Comparison of ENCODE assay signal across 9 mouse cellular contexts in genomic region chr6:57822648-57823410, GRCm38 (mm10). TPM values are rescaled to one million over a fixed set of nuclear protein-coding genes. Genes with fewer than 3 reads are reported as not detected.
A peak's percentile ranks its signal among the peaks of the same experiment; 100 is the strongest.
DNase-seq lines count a peak whose midpoint lies in the region; ATAC-seq and TF ChIP-seq lines count a peak whose summit lies in the region.
"Had no signal": no experiment of that assay in that cellular context is flagged by ENCODE, and none has a peak within 500 bp of the region (broad histone marks: within the 10 kb centered on the region; RNA-seq: fewer than 3 reads in every experiment).

No protein-coding gene starts in this region.

- no peak overlapping the region for H3K27ac ChIP-seq in heart, embryonic 14.5 days (replicated peaks in 1 of 2; ENCODE audit: control insufficient read depth in 1 of 2, insufficient read depth in 1 of 2, low read depth in 2 of 2, low read length in 2 of 2)
- H3K27ac ChIP-seq in hindbrain, embryonic 16.5 days (ENCODE audit: low read depth, low read length) = no peak overlapping the region

- H3K36me3 ChIP-seq in heart, embryonic 14.5 days (ENCODE audit: control insufficient read depth, insufficient read depth, low read length) = no peaks in the 10 kb centered on the region
- no peaks in the 10 kb centered on the region for H3K36me3 ChIP-seq in hindbrain, embryonic 16.5 days (ENCODE audit: control insufficient read depth, insufficient read depth, low read length)
- no peaks in the 10 kb centered on the region for H3K36me3 ChIP-seq in myocyte (ENCODE audit: control insufficient read depth, insufficient read depth)

- no peaks in the 10 kb centered on the region for H3K9me3 ChIP-seq in heart, embryonic 14.5 days (ENCODE audit: control insufficient read depth, low read length)
- H3K9me3 ChIP-seq in hindbrain, embryonic 16.5 days (ENCODE audit: control insufficient read depth, low read length) = no peaks in the 10 kb centered on the region

- H3K27me3 ChIP-seq in heart, embryonic 14.5 days (ENCODE audit: control insufficient read depth, insufficient read depth, low read length) = no peaks in the 10 kb centered on the region
- no peaks in the 10 kb centered on the region for H3K27me3 ChIP-seq in hindbrain, embryonic 16.5 days (replicated peaks; ENCODE audit: control insufficient read depth, insufficient read depth, low read length)
- no peaks in the 10 kb centered on the region for H3K27me3 ChIP-seq in myocyte (ENCODE audit: control insufficient read depth, insufficient read depth, insufficient read length)

- H3K4me1 ChIP-seq in heart, embryonic 14.5 days (ENCODE audit: control insufficient read depth in 2 of 2, insufficient read depth in 2 of 2, low read length in 2 of 2) = peaks cover 0 to 12% of the 10 kb centered on the region in 2 experiments; a peak in 3 of 4 replicates
- peaks cover 10% of the 10 kb centered on the region for H3K4me1 ChIP-seq in hindbrain, embryonic 16.5 days (ENCODE audit: control insufficient read depth, insufficient read depth, low read depth, low read length)

- intact Hi-C loops in heart, postnatal 14 days (cut with DNase I) = loop anchor here (10.0 kb wide), 1 partner anchor 118 kb away; the partner anchor contains the start of gene Lancl2

- 68% methylated on average over 5 of the region's 5 CpGs for WGBS in heart, embryonic 14.5 days
- WGBS in hindbrain, embryonic 16.5 days = 60% methylated on average over 5 of the region's 5 CpGs

- no peak overlapping the region for H3K4me3 ChIP-seq in heart, embryonic 14.5 days (ENCODE audit: control insufficient read depth in 1 of 2, insufficient read depth in 1 of 2, low read depth in 1 of 2, low read length in 2 of 2)
- peak overlapping the region; percentile 69; the same call in 1 of the 2 replicates for H3K4me3 ChIP-seq in hindbrain, embryonic 16.5 days (ENCODE audit: low read length)
- peak overlapping the region; percentile 60 for H3K4me3 ChIP-seq in myocyte

- peaks cover 16% of the 10 kb centered on the region for H3K79me2 ChIP-seq in myocyte (ENCODE audit: control insufficient read depth, insufficient read depth)

- no peak for ATAC-seq in heart, embryonic 14.5 days (ENCODE audit: insufficient number of reproducible peaks, insufficient read depth, low FRiP score, low read depth)
- peak; percentile 65 for ATAC-seq in hindbrain, embryonic 16.5 days

- H3ac ChIP-seq in myocyte (ENCODE audit: control insufficient read depth, insufficient read length) = no peak overlapping the region

- no peak for TF ChIP-seq POLR2A in myocyte (IDR thresholded peaks at IDR 0.05; ENCODE audit: insufficient read length, low read depth)

- no peak for DNase-seq in heart, postnatal 14 days
- DNase-seq in embryo, embryonic 11 days = peak; percentile 82
- DNase-seq in right cerebral cortex, postnatal 10 days (ENCODE audit: low spot score in 2 of 2) = no peak
- DNase-seq in gastrocnemius, postnatal 4 days (ENCODE audit: low spot score in 2 of 2) = no peak
- DNase-seq in lung, postnatal 25 days (ENCODE audit: low spot score) = no peak

- peak overlapping the region; percentile 44 for H3K4me2 ChIP-seq in heart, embryonic 14.5 days (ENCODE audit: low read length)
- H3K4me2 ChIP-seq in hindbrain, embryonic 16.5 days (ENCODE audit: low read length) = peak overlapping the region; percentile 64
- peak overlapping the region; percentile 73 for H3K4me2 ChIP-seq in myocyte (ENCODE audit: low read depth)

- peak overlapping the region; percentile 25; the same call in 1 of the 2 replicates for H3K9ac ChIP-seq in heart, embryonic 14.5 days (ENCODE audit: low read length)
- H3K9ac ChIP-seq in hindbrain, embryonic 16.5 days (ENCODE audit: low read depth, low read length) = no peak overlapping the region

TF ChIP-seq in myocyte, 11 proteins besides CTCF, POLR2A, EP300 and RAD21:
- TF ChIP-seq POLR2AphosphoS2 (IDR thresholded peaks at IDR 0.05; ENCODE audit: insufficient read length, low read depth) = no peak
- no peak for TF ChIP-seq MAX (IDR thresholded peaks at IDR 0.05; ENCODE audit: low read depth)
- no peak for TF ChIP-seq MYOG (IDR thresholded peaks at IDR 0.05; ENCODE audit: control insufficient read depth in 1 of 3, insufficient read depth in 1 of 3, insufficient read length in 2 of 3, low read depth in 2 of 3)
- TF ChIP-seq TCF3 (IDR thresholded peaks at IDR 0.05; ENCODE audit: insufficient read length, low read depth) = no peak
- TF ChIP-seq USF1 (IDR thresholded peaks at IDR 0.05; ENCODE audit: low read depth) = no peak
- TF ChIP-seq SRF (IDR thresholded peaks at IDR 0.05; ENCODE audit: control insufficient read depth, insufficient read length, low read depth) = no peak
- no peak for TF ChIP-seq MYOD1 (IDR thresholded peaks at IDR 0.05; ENCODE audit: control insufficient read depth in 1 of 3, insufficient read length in 2 of 3, low read depth in 2 of 3)
- no peak for TF ChIP-seq TCF12 (IDR thresholded peaks at IDR 0.05; ENCODE audit: insufficient read depth, poor library complexity, severe bottlenecking)
- no peak for TF ChIP-seq CEBPB (IDR thresholded peaks at IDR 0.05; ENCODE audit: insufficient read depth, poor library complexity, severe bottlenecking)
- TF ChIP-seq REST (IDR thresholded peaks at IDR 0.05; ENCODE audit: insufficient read depth, insufficient read length) = no peak
- TF ChIP-seq E2F4 (IDR thresholded peaks at IDR 0.05; ENCODE audit: insufficient read depth) = no peak

RNA-seq across cellular contexts. Expression of gene Vopp1, which starts 2.1 kb away (rescaled TPM):
- 14.3 and 20.2 TPM in 2 replicates for polyA plus RNA-seq in heart, embryonic 14.5 days (2014; fragmentation: Nextera tagmentation; extraction: Ambion mirVana)
- 10 to 100 TPM; 19.5 to 22.7 TPM for total RNA-seq in heart, postnatal 14 days (2021)
- 218 and 224 TPM in 2 replicates for polyA plus RNA-seq in hindbrain, embryonic 16.5 days (2015; fragmentation: Nextera tagmentation; extraction: Ambion mirVana)
- 13.7 TPM for polyA plus RNA-seq in myocyte (2012; fragmentation: generic; extraction: Trizol)
- 10 to 100 TPM; 15.4 to 16.2 TPM for total RNA-seq in gastrocnemius, postnatal 4 days (2021)

RNA-seq across cellular contexts. Expression of gene Vmn1r21, which starts 27.3 kb away (rescaled TPM):
- polyA plus RNA-seq in heart, embryonic 14.5 days (2014; fragmentation: Nextera tagmentation; extraction: Ambion mirVana) = not detected in 2 replicates
- not detected for total RNA-seq in heart, postnatal 14 days (2021)
- not detected in 2 replicates for polyA plus RNA-seq in hindbrain, embryonic 16.5 days (2015; fragmentation: Nextera tagmentation; extraction: Ambion mirVana)
- polyA plus RNA-seq in myocyte (2012; fragmentation: generic; extraction: Trizol) = not detected
- not detected for total RNA-seq in gastrocnemius, postnatal 4 days (2021)
- polyA plus RNA-seq: cortical plate, adult 2 months had no signal

Comparison
In these comparisons a context has a peak if more than half of its experiments do, and no peak if none do; other contexts are left out.
1. H3K4me3 ChIP-seq: peak in hindbrain, embryonic 16.5 days (single experiment) and myocyte (single experiment); none in heart, embryonic 14.5 days (0 of 2).
2. RNA of gene Vopp1, which starts 2.1 kb away (polyA plus RNA-seq): 218 to 224 TPM in hindbrain, embryonic 16.5 days; 14.3 to 20.2 TPM in heart, embryonic 14.5 days and 13.7 TPM in myocyte (single experiment); every median in the first group is over 10 times any median in the second.
3. Peak in every context shown above with its lines, with median percentiles within 50 percentile points of each other: H3K4me2 ChIP-seq.